Mouse (Mus musculus): Measurements from ENCODE around the gene Trpm3. TPM values are rescaled to one million over a fixed set of nuclear protein-coding genes. Genes with fewer than 3 reads are reported as not detected.

Trpm3 gene
- polyA plus RNA-seq, 1 experiment from 2014 or later, result 1.8 TPM

DNA sequence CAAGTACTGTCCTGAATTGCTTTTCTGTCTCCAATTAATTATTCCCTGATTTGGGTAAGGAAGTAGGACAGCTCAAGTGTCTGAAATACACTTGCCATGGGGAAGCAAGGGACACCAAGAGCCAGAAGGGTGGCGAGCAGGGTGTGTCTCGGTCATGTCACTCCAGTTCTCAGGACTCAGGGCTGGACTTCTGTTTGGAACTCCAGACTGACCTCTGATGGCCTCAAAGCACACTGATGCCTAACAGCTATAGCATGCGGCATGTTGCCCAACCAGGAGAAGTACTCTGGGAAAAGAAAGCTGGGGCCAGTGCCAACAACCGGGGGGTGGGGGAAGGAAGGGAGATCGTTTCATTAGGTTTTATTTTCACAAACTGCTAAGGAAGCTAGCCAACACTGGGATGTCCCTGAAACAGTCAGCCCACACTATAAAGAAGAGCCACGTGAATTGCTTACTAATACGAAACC is 791.6 kb downstream of the Trpm3 start:
- H3K9me3 ChIP-seq (replicated peaks; ENCODE audit: control insufficient read depth, low read length), result no peaks in the 10 kb centered on the region
- H3K9ac ChIP-seq (ENCODE audit: low read depth, low read length), result no peak overlapping the region
- 70% methylated on average over 7 of the region's 7 CpGs for WGBS (ENCODE audit: insufficient replicate concordance)
- no peaks in the 10 kb centered on the region for H3K36me3 ChIP-seq (ENCODE audit: control insufficient read depth, insufficient read depth, low read length)
- H3K4me3 ChIP-seq (ENCODE audit: low read depth, low read length), result no peak overlapping the region
- H3K4me1 ChIP-seq (ENCODE audit: control insufficient read depth, insufficient read depth, low read length), result no peaks in the 10 kb centered on the region
- no peaks in the 10 kb centered on the region for H3K27me3 ChIP-seq (ENCODE audit: control insufficient read depth, insufficient read depth, low read length)
- no peak for ATAC-seq (replicated peaks; ENCODE audit: insufficient number of reproducible peaks, low FRiP score, low TSS enrichment)
- H3K27ac ChIP-seq (ENCODE audit: low read depth, low read length), result no peak overlapping the region
- no peak overlapping the region for H3K4me2 ChIP-seq

DNA sequence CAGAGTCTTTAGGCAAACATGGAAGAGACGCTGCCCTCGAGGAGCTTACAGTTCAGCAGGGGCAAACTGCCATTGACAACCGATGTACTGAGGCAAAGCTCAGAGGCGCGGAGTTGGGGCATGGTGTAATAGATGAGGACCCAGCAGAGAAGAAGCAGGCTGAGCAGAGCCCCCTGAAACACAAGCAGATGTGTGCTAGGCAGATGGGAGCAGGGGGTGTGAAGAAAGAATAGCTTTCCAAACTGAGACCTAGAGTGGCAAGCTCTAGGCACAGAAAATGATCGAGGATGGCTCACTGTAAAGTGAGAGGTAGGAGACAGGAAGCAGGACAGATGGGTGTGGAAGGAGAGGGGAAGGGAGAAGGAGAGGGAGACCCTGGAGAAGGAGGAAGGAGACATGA is 792.2 kb downstream of the Trpm3 start:
- Histone ChIP-seq H3K9me3 (replicated peaks; ENCODE audit: control insufficient read depth, low read length) (no peaks in the 10 kb centered on the region), H3K4me3 (ENCODE audit: low read depth, low read length) (no peak overlapping the region), H3K4me1 (ENCODE audit: control insufficient read depth, insufficient read depth, low read length) (no peaks in the 10 kb centered on the region), H3K27ac (ENCODE audit: low read depth, low read length) (no peak overlapping the region), H3K36me3 (ENCODE audit: control insufficient read depth, insufficient read depth, low read length) (no peaks in the 10 kb centered on the region), H3K9ac (ENCODE audit: low read depth, low read length) (no peak overlapping the region), H3K4me2 (no peak overlapping the region), H3K27me3 (ENCODE audit: control insufficient read depth, insufficient read depth, low read length) (no peaks in the 10 kb centered on the region)
- WGBS (ENCODE audit: insufficient replicate concordance), result 80% methylated on average over 6 of the region's 6 CpGs
- no peak for ATAC-seq (replicated peaks; ENCODE audit: insufficient number of reproducible peaks, low FRiP score, low TSS enrichment)

DNA sequence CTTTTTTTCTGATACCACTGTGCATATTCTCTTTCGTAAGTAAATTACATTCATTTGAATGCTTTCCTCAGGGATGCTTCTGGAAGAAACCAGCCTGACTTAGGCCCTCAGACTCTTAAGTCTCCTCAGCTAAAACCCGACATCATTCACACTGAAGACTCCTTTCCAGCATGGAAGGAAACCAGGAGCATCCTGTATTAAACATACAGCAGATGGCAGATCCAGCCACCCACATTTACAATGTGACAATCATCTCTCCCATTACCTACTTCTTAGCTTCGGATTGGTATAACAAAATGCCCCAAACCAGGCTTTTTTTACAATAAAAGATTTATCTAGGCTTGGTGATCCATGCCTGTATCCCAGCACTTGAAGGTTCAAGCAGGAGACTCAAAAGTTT is 796.2 kb downstream of the Trpm3 start:
- H3K4me2 ChIP-seq, result no peak overlapping the region
- no peak overlapping the region for H3K9ac ChIP-seq (ENCODE audit: low read depth, low read length)
- no peaks in the 10 kb centered on the region for H3K4me1 ChIP-seq (ENCODE audit: control insufficient read depth, insufficient read depth, low read length)
- H3K9me3 ChIP-seq (replicated peaks; ENCODE audit: control insufficient read depth, low read length), result no peaks in the 10 kb centered on the region
- no peak for ATAC-seq (replicated peaks; ENCODE audit: insufficient number of reproducible peaks, low FRiP score, low TSS enrichment)
- H3K4me3 ChIP-seq (ENCODE audit: low read depth, low read length), result no peak overlapping the region
- no peaks in the 10 kb centered on the region for H3K36me3 ChIP-seq (ENCODE audit: control insufficient read depth, insufficient read depth, low read length)
- H3K27me3 ChIP-seq (ENCODE audit: control insufficient read depth, insufficient read depth, low read length), result no peaks in the 10 kb centered on the region
- no peak overlapping the region for H3K27ac ChIP-seq (ENCODE audit: low read depth, low read length)
- WGBS (ENCODE audit: insufficient replicate concordance), result 71% methylated on average over 3 of the region's 3 CpGs

DNA sequence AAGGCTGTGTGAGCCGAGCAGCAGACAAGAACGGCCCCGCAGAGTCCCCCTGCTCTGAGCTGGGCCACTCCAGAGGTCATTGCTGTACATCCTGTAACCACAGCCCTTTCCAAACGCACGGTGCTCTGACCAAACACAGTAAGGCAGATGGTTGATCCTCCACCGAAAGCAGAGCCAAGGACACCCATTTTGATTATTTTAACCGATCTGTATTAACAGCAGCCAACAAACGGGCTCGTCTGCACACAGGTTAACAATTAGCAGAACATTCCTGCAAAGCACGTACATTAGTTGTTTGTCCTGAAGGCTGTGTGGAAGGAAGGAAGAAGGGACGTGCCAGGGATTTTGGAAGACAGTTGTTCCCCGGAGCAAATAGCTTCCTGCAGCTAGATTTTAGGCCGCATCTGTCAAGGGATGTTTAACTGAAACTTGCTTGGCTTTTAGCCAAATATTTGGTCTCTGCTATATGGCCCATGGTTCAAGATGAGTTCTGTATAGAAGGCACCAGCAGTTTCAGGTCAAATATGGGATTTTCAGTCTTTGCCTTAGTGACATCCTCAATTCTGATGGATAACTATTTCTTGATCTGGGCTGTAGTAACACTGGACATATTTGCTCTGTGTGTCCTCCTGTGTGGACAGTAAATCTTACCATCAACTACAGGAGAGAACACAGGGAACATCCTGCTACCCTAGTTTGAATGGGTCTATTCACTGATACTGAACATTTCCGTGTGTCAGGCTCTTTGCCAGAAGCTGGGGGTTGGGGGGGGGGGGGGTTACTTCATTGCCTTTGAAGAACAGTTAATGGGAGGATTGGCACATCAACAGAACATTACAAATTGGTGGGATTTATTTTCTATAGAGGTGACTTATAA is 800.2 kb downstream of the Trpm3 start:
- Histone ChIP-seq H3K9ac (ENCODE audit: low read depth, low read length) (no peak overlapping the region), H3K4me2 (no peak overlapping the region), H3K4me3 (ENCODE audit: low read depth, low read length) (no peak overlapping the region), H3K4me1 (ENCODE audit: control insufficient read depth, insufficient read depth, low read length) (no peaks in the 10 kb centered on the region), H3K9me3 (replicated peaks; ENCODE audit: control insufficient read depth, low read length) (no peaks in the 10 kb centered on the region), H3K36me3 (ENCODE audit: control insufficient read depth, insufficient read depth, low read length) (no peaks in the 10 kb centered on the region), H3K27me3 (ENCODE audit: control insufficient read depth, insufficient read depth, low read length) (no peaks in the 10 kb centered on the region), H3K27ac (ENCODE audit: low read depth, low read length) (no peak overlapping the region)
- no peak for ATAC-seq (replicated peaks; ENCODE audit: insufficient number of reproducible peaks, low FRiP score, low TSS enrichment)
- WGBS (ENCODE audit: insufficient replicate concordance), result 61% methylated on average over 14 of the region's 14 CpGs

DNA sequence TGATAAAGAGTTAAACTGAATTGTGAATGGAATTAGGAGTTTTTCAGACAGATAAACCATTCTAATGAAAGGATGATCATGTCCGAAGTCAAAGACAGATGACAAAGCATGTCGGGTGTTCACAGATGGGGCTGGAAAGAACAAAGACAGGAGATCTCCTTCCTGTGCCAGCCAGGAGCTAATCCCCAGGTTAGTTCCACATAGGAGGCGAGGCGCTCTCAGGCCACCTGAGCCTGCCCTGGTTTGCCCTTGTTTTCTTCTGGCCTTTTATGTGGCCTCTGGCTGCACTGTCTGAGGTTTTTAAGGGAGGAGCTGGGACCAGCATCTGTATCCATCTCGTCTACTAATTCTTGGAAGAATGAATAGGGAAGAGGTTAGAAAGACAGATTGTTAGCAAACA is 801.0 kb downstream of the Trpm3 start:
- no peak overlapping the region for H3K4me2 ChIP-seq
- H3K4me3 ChIP-seq (ENCODE audit: low read depth, low read length), result no peak overlapping the region
- H3K4me1 ChIP-seq (ENCODE audit: control insufficient read depth, insufficient read depth, low read length), result no peaks in the 10 kb centered on the region
- WGBS (ENCODE audit: insufficient replicate concordance), result 72% methylated on average over 5 of the region's 5 CpGs
- no peaks in the 10 kb centered on the region for H3K27me3 ChIP-seq (ENCODE audit: control insufficient read depth, insufficient read depth, low read length)
- no peaks in the 10 kb centered on the region for H3K36me3 ChIP-seq (ENCODE audit: control insufficient read depth, insufficient read depth, low read length)
- H3K9me3 ChIP-seq (replicated peaks; ENCODE audit: control insufficient read depth, low read length), result no peaks in the 10 kb centered on the region
- ATAC-seq (replicated peaks; ENCODE audit: insufficient number of reproducible peaks, low FRiP score, low TSS enrichment), result no peak
- H3K9ac ChIP-seq (ENCODE audit: low read depth, low read length), result no peak overlapping the region
- H3K27ac ChIP-seq (ENCODE audit: low read depth, low read length), result no peak overlapping the region

DNA sequence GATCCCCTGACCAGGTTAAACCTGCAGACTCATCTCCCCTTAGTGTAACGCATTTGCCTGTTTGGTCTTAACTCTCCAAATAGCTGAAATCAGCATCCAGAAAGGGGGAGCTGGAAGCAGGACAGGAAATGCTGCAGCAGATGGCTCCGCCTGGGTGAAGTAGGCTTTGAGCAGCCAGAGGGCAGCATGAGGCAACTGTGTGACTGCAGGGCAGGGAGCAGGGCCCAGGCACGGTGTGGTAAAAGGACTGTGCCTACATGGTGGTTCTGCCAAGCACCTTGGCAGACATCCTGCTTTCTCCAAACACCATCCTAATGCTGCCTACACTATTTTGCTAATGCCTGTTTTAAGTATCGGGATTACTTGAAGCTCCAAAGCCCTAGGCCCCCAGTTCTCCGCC is 801.6 kb downstream of the Trpm3 start:
- no peaks in the 10 kb centered on the region for H3K27me3 ChIP-seq (ENCODE audit: control insufficient read depth, insufficient read depth, low read length)
- H3K4me3 ChIP-seq (ENCODE audit: low read depth, low read length), result no peak overlapping the region
- no peak overlapping the region for H3K27ac ChIP-seq (ENCODE audit: low read depth, low read length)
- H3K4me1 ChIP-seq (ENCODE audit: control insufficient read depth, insufficient read depth, low read length), result no peaks in the 10 kb centered on the region
- 41% methylated on average over 5 of the region's 5 CpGs for WGBS (ENCODE audit: insufficient replicate concordance)
- ATAC-seq (replicated peaks; ENCODE audit: insufficient number of reproducible peaks, low FRiP score, low TSS enrichment), result no peak
- H3K4me2 ChIP-seq, result no peak overlapping the region
- H3K9me3 ChIP-seq (replicated peaks; ENCODE audit: control insufficient read depth, low read length), result no peaks in the 10 kb centered on the region
- H3K36me3 ChIP-seq (ENCODE audit: control insufficient read depth, insufficient read depth, low read length), result no peaks in the 10 kb centered on the region
- H3K9ac ChIP-seq (ENCODE audit: low read depth, low read length), result no peak overlapping the region

DNA sequence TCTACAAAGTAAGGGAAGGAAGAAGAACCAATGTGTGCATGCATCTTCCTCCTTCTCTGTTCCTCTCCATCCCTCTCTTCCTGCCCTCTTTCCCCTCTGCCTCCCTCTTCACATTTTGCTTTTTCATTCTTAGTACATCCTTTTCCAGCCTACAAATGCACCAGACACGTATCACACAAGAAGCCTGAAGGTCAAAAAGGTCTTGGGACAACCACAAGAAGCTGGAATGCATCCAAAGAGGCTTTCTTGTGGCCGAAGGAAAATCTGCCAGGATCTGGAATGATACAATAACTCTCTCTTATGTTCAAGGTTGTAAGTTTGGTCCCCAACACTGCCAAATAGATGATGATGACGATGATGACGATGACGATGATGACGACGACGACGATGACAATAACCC is 802.1 kb downstream of the Trpm3 start:
- ATAC-seq (replicated peaks; ENCODE audit: insufficient number of reproducible peaks, low FRiP score, low TSS enrichment), result no peak
- no peaks in the 10 kb centered on the region for H3K9me3 ChIP-seq (replicated peaks; ENCODE audit: control insufficient read depth, low read length)
- 83% methylated on average over 9 of the region's 9 CpGs for WGBS (ENCODE audit: insufficient replicate concordance)

DNA sequence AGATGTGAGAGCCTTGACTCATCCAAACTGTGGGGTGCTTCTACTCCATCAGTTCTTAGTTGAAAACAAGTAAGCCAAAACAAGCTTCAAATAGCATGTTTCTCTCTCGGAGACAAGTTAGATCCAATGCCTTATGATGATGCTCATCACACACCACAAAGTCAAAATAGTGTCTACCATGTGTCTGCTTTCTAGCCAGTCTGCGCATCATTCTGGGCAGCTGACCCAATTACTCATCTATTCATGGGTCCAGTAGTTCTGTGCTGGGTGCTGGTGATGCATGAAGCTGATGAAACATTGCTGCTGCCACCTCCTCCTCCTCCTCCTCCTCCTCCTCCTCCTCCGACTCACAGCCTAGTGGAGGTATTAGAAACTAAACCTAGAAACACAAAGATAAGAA is 813.6 kb downstream of the Trpm3 start:
- no peaks in the 10 kb centered on the region for H3K9me3 ChIP-seq (replicated peaks; ENCODE audit: control insufficient read depth, low read length)
- ATAC-seq (replicated peaks; ENCODE audit: insufficient number of reproducible peaks, low FRiP score, low TSS enrichment), result no peak
- 74% methylated on average over 3 of the region's 3 CpGs for WGBS (ENCODE audit: insufficient replicate concordance)
- no peaks in the 10 kb centered on the region for H3K27me3 ChIP-seq (ENCODE audit: control insufficient read depth, insufficient read depth, low read length)
- no peaks in the 10 kb centered on the region for H3K4me1 ChIP-seq (ENCODE audit: control insufficient read depth, insufficient read depth, low read length)
- no peak overlapping the region for H3K4me2 ChIP-seq
- no peaks in the 10 kb centered on the region for H3K36me3 ChIP-seq (ENCODE audit: control insufficient read depth, insufficient read depth, low read length)
- H3K9ac ChIP-seq (ENCODE audit: low read depth, low read length), result no peak overlapping the region
- no peak overlapping the region for H3K27ac ChIP-seq (ENCODE audit: low read depth, low read length)
- no peak overlapping the region for H3K4me3 ChIP-seq (ENCODE audit: low read depth, low read length)

More for the DNA sequence above, 802.1 kb downstream of the Trpm3 start:
- H3K4me1 ChIP-seq (ENCODE audit: control insufficient read depth, insufficient read depth, low read length), result no peaks in the 10 kb centered on the region
- no peaks in the 10 kb centered on the region for H3K27me3 ChIP-seq (ENCODE audit: control insufficient read depth, insufficient read depth, low read length)
- H3K36me3 ChIP-seq (ENCODE audit: control insufficient read depth, insufficient read depth, low read length), result no peaks in the 10 kb centered on the region
- no peak overlapping the region for H3K9ac ChIP-seq (ENCODE audit: low read depth, low read length)
- no peak overlapping the region for H3K4me3 ChIP-seq (ENCODE audit: low read depth, low read length)
- H3K4me2 ChIP-seq, result no peak overlapping the region
- H3K27ac ChIP-seq (ENCODE audit: low read depth, low read length), result no peak overlapping the region

DNA sequence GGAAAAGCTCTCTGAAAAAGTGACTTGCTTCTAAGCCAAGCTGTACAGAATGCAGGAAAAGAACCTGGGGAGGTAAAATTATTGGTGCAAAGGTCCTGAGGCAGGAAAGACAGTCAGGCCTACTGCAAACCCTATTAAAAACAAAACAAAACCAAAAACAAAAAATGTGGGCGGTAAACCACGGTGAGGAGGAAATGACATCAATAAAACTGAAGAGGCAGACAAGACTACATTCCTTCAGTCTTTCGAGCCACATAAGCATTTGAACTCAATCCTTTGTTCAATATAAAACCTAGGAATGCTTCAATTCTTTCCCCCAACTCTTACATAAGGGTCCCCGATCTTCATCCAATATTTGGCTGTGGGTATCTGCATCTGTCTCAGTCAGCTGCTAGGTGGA is 814.3 kb downstream of the Trpm3 start:
- no peak for ATAC-seq (replicated peaks; ENCODE audit: insufficient number of reproducible peaks, low FRiP score, low TSS enrichment)
- H3K27me3 ChIP-seq (ENCODE audit: control insufficient read depth, insufficient read depth, low read length), result no peaks in the 10 kb centered on the region
- WGBS (ENCODE audit: insufficient replicate concordance), result 80% methylated on average over 4 of the region's 4 CpGs
- no peak overlapping the region for H3K4me2 ChIP-seq
- H3K4me1 ChIP-seq (ENCODE audit: control insufficient read depth, insufficient read depth, low read length), result no peaks in the 10 kb centered on the region
- no peaks in the 10 kb centered on the region for H3K9me3 ChIP-seq (replicated peaks; ENCODE audit: control insufficient read depth, low read length)
- no peak overlapping the region for H3K4me3 ChIP-seq (ENCODE audit: low read depth, low read length)
- H3K36me3 ChIP-seq (ENCODE audit: control insufficient read depth, insufficient read depth, low read length), result no peaks in the 10 kb centered on the region
- no peak overlapping the region for H3K27ac ChIP-seq (ENCODE audit: low read depth, low read length)
- H3K9ac ChIP-seq (ENCODE audit: low read depth, low read length), result no peak overlapping the region
